Mouse (Mus musculus) limb, embryonic 13.5 days (tissue): ENCODE measurements around the gene Phactr3. TPM values are rescaled to one million over a fixed set of nuclear protein-coding genes. Genes with fewer than 3 reads are reported as not detected.

ENCODE experiments used
- ATAC-seq: fragments of 200-750 bp; cut with Nextera tagmentation; 2 replicates; pipeline ENCODE4 v1.8.0; 2017; ENCODE audit warnings: low read depth, moderate number of reproducible peaks, moderate TSS enrichment; ENCODE audit not compliant: low FRiP score
- H3K27ac ChIP-seq: fragments of 300-500 bp; sonication (generic); 2 replicates; pipeline ENCODE4 v1.5.1; 2015; ENCODE audit warnings: inconsistent platforms, mild to moderate bottlenecking, moderate library complexity
- H3K27me3 ChIP-seq: fragments of 300-500 bp; sonication (generic); 2 replicates; pipeline ENCODE4 v1.6.1; 2015; ENCODE audit warnings: mild to moderate bottlenecking, inconsistent platforms
- H3K36me3 ChIP-seq: fragments of 300-500 bp; sonication (generic); 2 replicates; pipeline ENCODE4 v1.6.1; 2015; ENCODE audit warnings: inconsistent platforms, mild to moderate bottlenecking, moderate library complexity
- H3K4me1 ChIP-seq: fragments of 300-500 bp; sonication (generic); 2 replicates; pipeline ENCODE4 v1.6.1; 2015; ENCODE audit warnings: inconsistent platforms
- H3K4me2 ChIP-seq: fragments of 300-500 bp; sonication (generic); replicated peaks from 2 replicates; pipeline ENCODE4 v1.6.1; 2015; ENCODE audit warnings: inconsistent platforms, mild to moderate bottlenecking, moderate library complexity
- H3K4me3 ChIP-seq: fragments of 300-500 bp; sonication (generic); 2 replicates; pipeline ENCODE4 v1.5.1; 2015; ENCODE audit warnings: moderate library complexity, mild to moderate bottlenecking, inconsistent platforms
- H3K9ac ChIP-seq: fragments of 300-500 bp; sonication (generic); 2 replicates; pipeline ENCODE4 v1.6.1; 2015; ENCODE audit warnings: mild to moderate bottlenecking, inconsistent platforms
- H3K9me3 ChIP-seq: fragments of 300-500 bp; sonication (generic); 2 replicates; pipeline ENCODE4 v1.6.1; 2016; ENCODE audit warnings: inconsistent platforms
- WGBS: fragments of 180-500 bp; shearing (Covaris S2); methylation state at CpG from one replicate; pipeline ENCODE4 v1.1.7; 2015; 5-methylcytosine and 5-hydroxymethylcytosine counted together
- polyA plus RNA-seq: library from polyadenylated mRNA; unstranded; fragments of >200 nt; fragmentation: Nextera tagmentation; extraction: Ambion mirVana; gene quantifications from 2 replicates; pipeline ENCODE4 v1.2.1, GENCODE M21; 2015

Gene Phactr3
- polyA plus RNA-seq, 1 experiment from 2014 or later: 1.2 TPM

DNA sequence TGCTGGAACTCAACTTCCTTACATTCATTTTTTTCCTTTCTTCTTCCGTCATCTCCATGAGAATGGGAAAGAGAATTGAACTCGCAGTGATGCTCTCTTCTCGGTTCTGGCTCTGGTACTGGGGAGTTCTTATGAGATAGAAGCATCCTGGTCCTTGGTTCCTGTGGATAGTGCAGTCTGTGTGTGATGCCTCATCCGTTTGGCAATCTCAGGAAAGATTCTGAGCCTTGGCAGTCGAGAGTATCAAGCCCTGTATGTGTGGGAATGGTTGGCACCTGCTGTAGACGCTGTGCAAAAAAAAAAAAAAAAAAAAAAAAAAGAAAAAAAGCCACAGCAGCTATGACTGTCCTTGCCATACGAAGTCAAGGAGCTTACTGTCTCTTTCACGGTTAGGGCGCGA, 47.2 kb downstream of the Phactr3 start:
- H3K9ac ChIP-seq: no peak overlapping the region
- WGBS: 77% methylated on average over 10 of the region's 10 CpGs

DNA sequence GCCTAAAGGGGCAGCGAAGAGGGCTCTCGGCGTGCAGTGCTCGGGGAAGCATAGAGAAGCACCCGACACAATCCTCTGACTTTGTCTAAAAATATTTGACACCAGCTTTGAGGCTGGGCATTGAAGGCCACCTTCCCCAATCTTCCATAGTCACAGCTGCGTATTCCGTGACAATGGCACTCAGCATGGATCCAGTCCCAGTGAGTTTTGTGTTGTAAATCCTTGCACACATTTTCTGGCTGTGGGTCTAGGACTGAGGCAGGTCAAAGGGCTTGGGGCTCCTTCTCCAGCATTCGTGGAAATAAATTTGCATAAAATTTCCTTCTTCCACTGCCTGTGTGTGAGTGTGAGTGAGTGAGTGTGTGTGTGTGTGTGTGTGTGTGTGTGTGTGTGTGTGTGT, 51.2 kb downstream of the Phactr3 start:
- Histone ChIP-seq H3K36me3 (no peaks in the 10 kb centered on the region), H3K27ac (no peak overlapping the region), H3K4me1 (0 out of 2 replicates have a peak, but pooled peaks cover 2% of the 10 kb centered on the region), H3K27me3 (no peaks in the 10 kb centered on the region), H3K4me3 (no peak overlapping the region), H3K9ac (no peak overlapping the region), H3K4me2 (no peak overlapping the region), H3K9me3 (no peaks in the 10 kb centered on the region)
- ATAC-seq: no peak
- WGBS: 76% methylated on average over 8 of the region's 8 CpGs

More for the DNA sequence above, 47.2 kb downstream of the Phactr3 start:
- ATAC-seq: no peak
- Histone ChIP-seq H3K36me3 (no peaks in the 10 kb centered on the region), H3K4me3 (no peak overlapping the region), H3K4me2 (no peak overlapping the region), H3K4me1 (no peaks in the 10 kb centered on the region), H3K9me3 (no peaks in the 10 kb centered on the region), H3K27ac (no peak overlapping the region), H3K27me3 (no peaks in the 10 kb centered on the region)

DNA sequence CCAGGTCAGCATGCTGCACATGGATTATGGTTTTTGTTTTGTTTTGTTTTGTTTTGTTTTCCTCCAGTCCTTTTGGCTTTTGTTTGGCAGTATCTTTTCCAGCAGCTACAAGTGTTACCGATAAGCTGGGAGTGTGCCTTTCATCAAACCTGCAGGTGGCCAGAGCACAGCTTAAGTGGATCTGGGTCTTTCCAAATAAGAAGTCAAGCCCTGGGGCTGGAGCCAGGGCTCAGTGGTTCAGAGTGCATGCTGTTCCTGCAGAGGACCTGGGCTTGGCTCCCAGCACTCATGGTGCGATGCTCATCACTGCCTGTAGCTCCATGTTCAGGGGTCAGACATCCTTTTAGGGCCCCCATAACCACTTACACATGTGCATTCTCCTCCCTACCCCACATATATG, 55.2 kb downstream of the Phactr3 start:
- H3K9me3 ChIP-seq: no peaks in the 10 kb centered on the region
- WGBS: 64% methylated on average over 2 of the region's 2 CpGs
- no peak for ATAC-seq

DNA sequence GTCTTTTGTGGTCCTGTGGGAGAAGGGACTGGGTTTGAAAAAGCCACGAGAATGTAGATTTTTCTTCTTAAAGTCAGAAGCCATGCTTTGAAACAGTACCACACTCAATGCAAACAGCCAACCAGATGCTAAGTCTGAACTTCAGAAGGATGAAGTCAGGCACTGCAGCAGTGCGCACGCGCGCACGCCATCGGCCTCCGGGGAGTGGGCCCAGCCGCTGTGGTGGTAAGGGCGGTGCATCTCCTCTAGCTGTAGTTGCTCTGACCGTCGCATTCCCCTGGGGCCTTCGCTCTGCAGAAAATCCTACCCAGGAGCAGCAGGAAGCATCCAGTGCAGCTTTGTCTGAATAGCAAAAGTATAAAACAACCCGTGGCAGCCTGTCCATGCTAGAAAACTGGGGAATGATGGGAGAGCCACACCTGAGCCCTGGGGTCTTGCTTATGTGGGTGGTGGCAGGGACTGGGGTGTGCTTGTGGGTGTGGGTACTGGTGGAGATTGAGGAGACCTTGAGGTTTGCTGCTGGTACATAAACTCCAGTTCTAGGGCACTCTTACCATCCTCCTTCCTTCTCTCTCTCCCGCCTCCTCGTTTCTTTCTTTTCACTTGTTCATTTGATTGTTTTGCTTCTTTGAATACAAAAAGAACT, 56.6 kb downstream of the Phactr3 start:
- no peaks in the 10 kb centered on the region for H3K9me3 ChIP-seq
- H3K4me1 ChIP-seq: peaks cover 8% of the 10 kb centered on the region; the same call in 1 of the 2 replicates
- H3K27ac ChIP-seq: 0 out of 2 replicates have a peak overlapping the region, but pooled peaks have one; percentile 2
- peak overlapping the region; percentile 26 for H3K4me3 ChIP-seq
- H3K9ac ChIP-seq: peak overlapping the region; percentile 48; the same call in 1 of the 2 replicates
- WGBS: 33% methylated on average over 16 of the region's 16 CpGs
- H3K27me3 ChIP-seq: no peaks in the 10 kb centered on the region
- H3K36me3 ChIP-seq: no peaks in the 10 kb centered on the region
- H3K4me2 ChIP-seq: peak overlapping the region; percentile 56
- ATAC-seq: peak; percentile 72; the same call in 1 of the 2 replicates

More for the DNA sequence above, 55.2 kb downstream of the Phactr3 start:
- no peaks in the 10 kb centered on the region for H3K36me3 ChIP-seq
- no peak overlapping the region for H3K4me3 ChIP-seq
- H3K4me2 ChIP-seq: no peak overlapping the region
- H3K27ac ChIP-seq: no peak overlapping the region
- no peak overlapping the region for H3K9ac ChIP-seq
- peaks cover 8% of the 10 kb centered on the region; the same call in 1 of the 2 replicates for H3K4me1 ChIP-seq
- no peaks in the 10 kb centered on the region for H3K27me3 ChIP-seq

DNA sequence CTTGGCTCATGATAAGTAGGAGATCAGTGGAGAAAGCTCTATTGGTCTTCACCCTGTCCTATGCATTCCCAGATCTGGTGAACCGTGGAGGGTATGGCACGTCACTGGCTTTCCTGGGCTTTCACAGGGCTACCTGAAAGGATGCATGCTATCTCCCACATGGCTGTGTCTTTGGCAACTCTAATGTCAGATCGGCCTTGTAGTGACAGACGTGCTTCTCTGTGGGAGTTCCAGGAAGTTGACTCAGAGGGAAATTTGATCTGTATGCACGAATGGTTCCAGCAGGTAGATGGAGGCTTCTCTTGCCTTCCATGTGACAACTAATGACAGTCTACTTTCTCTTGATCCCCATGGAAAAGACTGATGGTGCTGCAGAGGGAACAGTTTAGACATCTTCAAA, 65.5 kb downstream of the Phactr3 start:
- WGBS: 76% methylated on average over 5 of the region's 5 CpGs
- H3K4me1 ChIP-seq: no peaks in the 10 kb centered on the region
- ATAC-seq: no peak

DNA sequence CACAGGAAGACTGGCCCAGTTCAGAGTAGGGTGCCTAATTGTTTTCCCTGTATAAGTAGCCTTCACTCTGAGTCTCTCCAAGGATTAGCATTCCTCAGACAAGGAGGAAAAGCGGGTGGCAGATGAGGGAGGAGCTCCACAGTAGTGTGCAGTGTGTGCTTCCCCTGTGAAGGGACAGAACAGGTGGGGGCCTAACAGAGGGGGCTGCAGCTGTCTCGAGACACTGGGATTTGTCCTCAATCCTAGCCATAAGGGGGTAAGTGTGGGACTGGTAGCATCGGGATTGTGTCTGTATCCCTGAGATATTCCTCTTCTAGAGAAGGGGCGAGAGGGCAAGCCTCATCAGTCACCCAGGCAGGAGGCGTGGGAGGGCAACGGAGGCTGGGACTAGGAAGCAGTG, 66.1 kb downstream of the Phactr3 start:
- Histone ChIP-seq H3K9me3 (no peaks in the 10 kb centered on the region), H3K4me2 (no peak overlapping the region), H3K27me3 (no peaks in the 10 kb centered on the region), H3K4me3 (no peak overlapping the region), H3K27ac (no peak overlapping the region), H3K9ac (no peak overlapping the region), H3K36me3 (no peaks in the 10 kb centered on the region), H3K4me1 (no peaks in the 10 kb centered on the region)
- peak; percentile 84 for ATAC-seq
- 62% methylated on average over 6 of the region's 6 CpGs for WGBS

More for the DNA sequence above, 65.5 kb downstream of the Phactr3 start:
- Histone ChIP-seq H3K27ac (no peak overlapping the region), H3K4me3 (no peak overlapping the region), H3K27me3 (no peaks in the 10 kb centered on the region), H3K4me2 (no peak overlapping the region), H3K9me3 (no peaks in the 10 kb centered on the region), H3K36me3 (no peaks in the 10 kb centered on the region), H3K9ac (no peak overlapping the region)

DNA sequence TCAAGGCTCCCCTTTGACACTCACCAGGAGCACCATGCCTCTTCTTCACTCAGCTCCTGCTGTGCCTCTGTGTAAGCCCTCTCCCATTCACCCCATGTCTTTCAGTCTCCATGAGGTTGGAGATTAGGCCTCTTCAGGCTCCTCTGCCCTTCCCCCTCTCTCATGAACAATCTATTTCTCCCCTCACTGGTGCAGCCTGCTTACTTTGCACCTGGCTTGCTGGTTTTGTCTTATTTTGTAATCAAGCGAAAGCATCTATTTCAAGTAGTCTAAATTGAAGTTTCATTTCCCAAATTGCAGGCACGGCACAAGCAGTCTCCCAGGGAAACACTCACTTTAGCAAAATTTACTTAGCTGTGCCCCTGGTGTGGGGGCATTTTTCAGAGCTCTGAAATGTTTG, 70.2 kb downstream of the Phactr3 start:
- Histone ChIP-seq H3K4me2 (no peak overlapping the region), H3K9ac (no peak overlapping the region), H3K27me3 (no peaks in the 10 kb centered on the region), H3K36me3 (no peaks in the 10 kb centered on the region), H3K27ac (no peak overlapping the region), H3K9me3 (no peaks in the 10 kb centered on the region), H3K4me3 (no peak overlapping the region), H3K4me1 (0 out of 2 replicates have a peak, but pooled peaks cover 3% of the 10 kb centered on the region)
- WGBS: 75% methylated on average over 2 of the region's 2 CpGs
- ATAC-seq: no peak

DNA sequence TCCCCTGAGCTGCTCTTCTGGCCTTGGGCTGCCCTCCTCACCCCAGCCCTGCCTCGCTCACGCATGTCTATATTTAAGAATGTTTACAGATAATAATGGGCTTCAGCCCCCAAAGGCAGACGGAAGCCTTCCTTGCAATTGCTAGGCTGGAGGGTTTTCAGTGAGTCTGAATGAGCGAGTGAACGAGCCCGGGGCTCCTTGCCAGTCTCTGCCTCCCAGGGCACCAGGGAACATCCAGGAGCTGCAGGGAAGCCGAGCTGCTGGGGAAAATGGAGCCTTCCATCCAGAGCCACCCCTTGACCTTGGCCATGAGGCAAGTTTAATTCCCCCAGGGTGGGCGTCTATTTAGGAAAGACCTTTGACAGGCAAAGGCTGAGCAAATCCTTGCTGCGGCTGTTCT, 74.1 kb downstream of the Phactr3 start:
- no peaks in the 10 kb centered on the region for H3K9me3 ChIP-seq
- H3K4me1 ChIP-seq: 0 out of 2 replicates have a peak, but pooled peaks cover 3% of the 10 kb centered on the region
- no peaks in the 10 kb centered on the region for H3K27me3 ChIP-seq
- no peaks in the 10 kb centered on the region for H3K36me3 ChIP-seq
- no peak overlapping the region for H3K4me3 ChIP-seq
- H3K27ac ChIP-seq: no peak overlapping the region
- 66% methylated on average over 9 of the region's 9 CpGs for WGBS
- no peak overlapping the region for H3K4me2 ChIP-seq
- no peak for ATAC-seq
- no peak overlapping the region for H3K9ac ChIP-seq

DNA sequence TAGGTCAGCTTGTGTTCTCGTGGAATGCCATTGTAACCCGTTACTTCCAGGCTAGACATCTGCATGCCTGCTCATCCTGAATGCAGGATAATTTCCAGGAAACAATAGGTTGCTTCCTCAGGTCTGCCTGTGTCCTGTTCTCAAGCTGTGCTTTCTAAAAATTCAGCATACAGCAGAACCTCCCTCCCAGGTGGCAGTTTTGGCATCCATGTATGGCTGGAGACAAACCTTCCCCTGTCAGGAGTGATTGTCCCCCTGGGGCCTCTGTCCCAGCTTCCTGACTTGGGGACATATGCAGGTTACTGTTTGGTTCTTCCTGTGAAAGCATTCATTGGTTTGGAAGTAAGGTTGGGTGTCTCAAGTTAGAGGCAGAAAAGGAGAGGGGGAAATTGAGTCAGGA, 74.7 kb downstream of the Phactr3 start:
- H3K9me3 ChIP-seq: no peaks in the 10 kb centered on the region
- H3K27ac ChIP-seq: no peak overlapping the region
- 0 out of 2 replicates have a peak, but pooled peaks cover 3% of the 10 kb centered on the region for H3K4me1 ChIP-seq
- no peak overlapping the region for H3K4me3 ChIP-seq
- H3K9ac ChIP-seq: no peak overlapping the region
- H3K27me3 ChIP-seq: no peaks in the 10 kb centered on the region
- WGBS: 55% methylated on average over 2 of the region's 2 CpGs
- ATAC-seq: no peak
- H3K36me3 ChIP-seq: no peaks in the 10 kb centered on the region
- no peak overlapping the region for H3K4me2 ChIP-seq

DNA sequence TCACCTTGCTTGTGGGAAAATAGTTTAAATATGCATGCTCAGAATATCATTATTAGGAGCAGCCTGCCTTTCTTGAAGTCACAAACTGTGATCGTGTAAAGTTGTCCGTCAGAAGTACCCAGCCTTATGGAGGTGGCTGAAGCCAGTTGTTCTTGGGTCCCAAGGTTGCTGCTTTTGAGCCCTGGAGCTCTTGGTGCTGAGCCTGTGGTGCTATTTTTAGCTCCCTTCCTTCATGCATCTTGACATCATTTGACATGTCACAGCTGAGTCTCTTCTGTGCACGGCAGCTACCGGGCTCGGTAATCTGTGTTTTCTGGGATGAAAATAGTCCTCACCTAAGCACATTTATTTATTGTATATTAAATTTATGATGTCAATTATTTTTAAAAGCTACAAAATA, 76.1 kb downstream of the Phactr3 start:
- Histone ChIP-seq H3K36me3 (no peaks in the 10 kb centered on the region), H3K27me3 (no peaks in the 10 kb centered on the region), H3K27ac (no peak overlapping the region), H3K9me3 (no peaks in the 10 kb centered on the region), H3K4me1 (0 out of 2 replicates have a peak, but pooled peaks cover 3% of the 10 kb centered on the region), H3K4me3 (no peak overlapping the region), H3K9ac (no peak overlapping the region), H3K4me2 (no peak overlapping the region)
- WGBS: 67% methylated on average over 5 of the region's 5 CpGs
- ATAC-seq: no peak

DNA sequence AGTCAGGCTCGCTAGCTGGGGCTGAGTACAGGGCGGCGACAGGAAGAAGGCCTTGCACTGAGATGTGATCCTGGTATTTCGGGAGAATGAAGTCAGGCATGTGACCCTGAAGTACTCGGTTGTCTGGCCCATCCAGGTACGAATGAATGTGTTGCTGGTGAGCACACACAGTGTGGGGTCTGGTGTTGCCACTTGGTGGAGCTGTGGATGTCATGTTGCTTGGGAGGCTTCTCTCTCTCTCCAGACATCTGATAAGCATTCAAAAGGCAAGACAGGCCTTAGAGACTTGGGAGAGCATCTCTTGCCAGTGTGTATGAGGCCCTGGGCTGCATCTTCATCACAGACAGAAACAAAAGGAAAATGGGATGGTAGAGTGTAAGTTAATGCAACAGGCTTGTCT, 77.3 kb downstream of the Phactr3 start:
- 86% methylated on average over 6 of the region's 6 CpGs for WGBS
- H3K4me1 ChIP-seq: 0 out of 2 replicates have a peak, but pooled peaks cover 3% of the 10 kb centered on the region
- H3K9ac ChIP-seq: no peak overlapping the region
- no peak overlapping the region for H3K27ac ChIP-seq
- H3K27me3 ChIP-seq: no peaks in the 10 kb centered on the region
- H3K4me3 ChIP-seq: no peak overlapping the region
- no peaks in the 10 kb centered on the region for H3K9me3 ChIP-seq
- no peak for ATAC-seq
- no peak overlapping the region for H3K4me2 ChIP-seq
- H3K36me3 ChIP-seq: no peaks in the 10 kb centered on the region

DNA sequence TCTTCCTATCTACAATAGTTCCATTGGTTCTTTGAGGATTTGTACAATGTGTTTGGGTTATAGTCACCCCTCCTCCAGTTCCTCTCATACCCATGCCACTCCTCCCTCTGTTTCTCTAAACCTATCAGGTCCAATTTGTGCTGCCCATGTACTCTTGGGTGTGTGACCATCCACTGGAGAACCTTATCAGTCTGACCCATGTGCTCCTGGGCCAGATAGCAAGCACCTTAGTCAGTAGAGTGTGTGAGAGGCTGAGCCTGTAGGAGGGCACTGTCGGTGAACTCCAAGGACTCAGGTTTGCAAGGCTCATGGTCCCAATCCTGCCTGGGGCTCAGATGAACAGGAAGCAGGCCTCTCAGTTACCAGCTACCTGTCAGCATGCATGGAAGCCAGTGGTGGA, 78.8 kb downstream of the Phactr3 start:
- no peak overlapping the region for H3K27ac ChIP-seq
- H3K9me3 ChIP-seq: no peaks in the 10 kb centered on the region
- H3K9ac ChIP-seq: no peak overlapping the region
- WGBS: 90% methylated on average over 1 of the region's 1 CpGs
- no peaks in the 10 kb centered on the region for H3K27me3 ChIP-seq
- ATAC-seq: no peak
- H3K4me3 ChIP-seq: no peak overlapping the region
- no peak overlapping the region for H3K4me2 ChIP-seq
- no peaks in the 10 kb centered on the region for H3K36me3 ChIP-seq
- 0 out of 2 replicates have a peak, but pooled peaks cover 3% of the 10 kb centered on the region for H3K4me1 ChIP-seq

DNA sequence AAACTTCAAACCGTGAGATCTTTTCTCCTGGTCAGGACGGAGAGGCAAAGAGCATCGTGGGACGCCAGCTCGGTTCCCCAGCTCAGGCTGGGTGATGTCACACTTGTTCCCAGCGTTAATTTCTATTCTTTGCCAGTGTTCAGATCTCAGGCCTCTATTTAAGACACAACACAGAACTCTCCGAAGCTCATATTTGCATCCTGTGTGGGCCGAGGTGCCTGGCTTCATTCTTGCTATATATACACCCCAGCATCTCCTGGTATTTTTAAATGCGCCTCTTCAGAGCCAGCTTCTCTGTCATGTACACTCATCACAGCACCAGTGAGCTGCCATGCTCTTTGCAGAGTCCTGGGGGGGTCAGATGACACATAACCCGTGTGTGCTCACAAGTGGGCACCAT, 85.7 kb downstream of the Phactr3 start:
- no peaks in the 10 kb centered on the region for H3K36me3 ChIP-seq
- ATAC-seq: no peak
- no peaks in the 10 kb centered on the region for H3K4me1 ChIP-seq
- H3K27me3 ChIP-seq: no peaks in the 10 kb centered on the region
- H3K9me3 ChIP-seq: no peaks in the 10 kb centered on the region; the same call in 1 of the 2 replicates
- H3K27ac ChIP-seq: no peak overlapping the region
- 82% methylated on average over 10 of the region's 10 CpGs for WGBS
- H3K4me2 ChIP-seq: no peak overlapping the region
- H3K9ac ChIP-seq: no peak overlapping the region
- no peak overlapping the region for H3K4me3 ChIP-seq
